Mouse (Mus musculus): ENCODE data around the gene Gpd1l. TPM values are rescaled to one million over a fixed set of nuclear protein-coding genes. Genes with fewer than 3 reads are reported as not detected.
A peak's percentile ranks its signal among the peaks of the same experiment; 100 is the strongest.

Gpd1l gene
- polyA plus RNA-seq, 1 experiment from 2014 or later: 23.2 TPM

- no peaks in the 10 kb centered on the region for H3K36me3 ChIP-seq (ENCODE audit: inconsistent target)
- no peak overlapping the region for H3K27ac ChIP-seq
- 94% methylated on average over 6 of the region's 6 CpGs for WGBS (ENCODE audit: missing documents)
- no peak overlapping the region for H3K4me3 ChIP-seq (ENCODE audit: inconsistent target)
- no peaks in the 10 kb centered on the region for H3K79me2 ChIP-seq (ENCODE audit: inconsistent target)
These were observed 11.8 kb upstream of the Gpd1l start for GRCm38 (mm10) chr9:114945576-114945975.

GRCm38 (mm10) chr9:114944642-114945041 lies 10.9 kb upstream of the Gpd1l start:
- H3K4me3 ChIP-seq (ENCODE audit: inconsistent target): no peak overlapping the region
- WGBS (ENCODE audit: missing documents): 81% methylated on average over 3 of the region's 3 CpGs
- H3K27ac ChIP-seq: no peak overlapping the region
- H3K79me2 ChIP-seq (ENCODE audit: inconsistent target): no peaks in the 10 kb centered on the region
- H3K36me3 ChIP-seq (ENCODE audit: inconsistent target): no peaks in the 10 kb centered on the region

- no peaks in the 10 kb centered on the region for H3K36me3 ChIP-seq (ENCODE audit: inconsistent target)
- peaks cover 15% of the 10 kb centered on the region for H3K79me2 ChIP-seq (ENCODE audit: inconsistent target)
- 84% methylated on average over 2 of the region's 2 CpGs for WGBS (ENCODE audit: missing documents)
- no peak overlapping the region for H3K4me3 ChIP-seq (ENCODE audit: inconsistent target)
- H3K27ac ChIP-seq: no peak overlapping the region
These were observed 2.9 kb upstream of the Gpd1l start for GRCm38 (mm10) chr9:114936687-114937086.

GRCm38 (mm10) chr9:114935321-114935720 lies 1.5 kb upstream of the Gpd1l start:
- Histone ChIP-seq H3K4me3 (ENCODE audit: inconsistent target) (no peak overlapping the region), H3K36me3 (ENCODE audit: inconsistent target) (no peaks in the 10 kb centered on the region), H3K27ac (no peak overlapping the region), H3K79me2 (ENCODE audit: inconsistent target) (peaks cover 28% of the 10 kb centered on the region)
- WGBS (ENCODE audit: missing documents): 94% methylated on average over 4 of the region's 4 CpGs

- no peaks in the 10 kb centered on the region for H3K36me3 ChIP-seq (ENCODE audit: inconsistent target)
- H3K79me2 ChIP-seq (ENCODE audit: inconsistent target): peaks cover 37% of the 10 kb centered on the region
- 71% methylated on average over 11 of the region's 11 CpGs for WGBS (ENCODE audit: missing documents)
- no peak overlapping the region for H3K4me3 ChIP-seq (ENCODE audit: inconsistent target)
- H3K27ac ChIP-seq: no peak overlapping the region
These were observed 444 bp upstream of the Gpd1l start for GRCm38 (mm10) chr9:114934231-114934630.

- Histone ChIP-seq H3K4me3 (ENCODE audit: inconsistent target) (peak overlapping the region; percentile 65), H3K27ac (no peak overlapping the region), H3K79me2 (ENCODE audit: inconsistent target) (peaks cover 37% of the 10 kb centered on the region), H3K36me3 (ENCODE audit: inconsistent target) (no peaks in the 10 kb centered on the region)
- under 1% methylated on average over 49 of the region's 50 CpGs for WGBS (ENCODE audit: missing documents)
These were observed 607 bp downstream of the Gpd1l start for GRCm38 (mm10) chr9:114933037-114933722.

GRCm38 (mm10) chr9:114932607-114933006 lies 1.2 kb downstream of the Gpd1l start:
- Histone ChIP-seq H3K36me3 (ENCODE audit: inconsistent target) (no peaks in the 10 kb centered on the region), H3K79me2 (ENCODE audit: inconsistent target) (peaks cover 37% of the 10 kb centered on the region), H3K4me3 (ENCODE audit: inconsistent target) (peak overlapping the region; percentile 65), H3K27ac (no peak overlapping the region)
- 3% methylated on average over 13 of the region's 13 CpGs for WGBS (ENCODE audit: missing documents)

- no peak overlapping the region for H3K27ac ChIP-seq
- H3K79me2 ChIP-seq (ENCODE audit: inconsistent target): peaks cover 48% of the 10 kb centered on the region
- H3K4me3 ChIP-seq (ENCODE audit: inconsistent target): no peak overlapping the region
- no peaks in the 10 kb centered on the region for H3K36me3 ChIP-seq (ENCODE audit: inconsistent target)
- WGBS (ENCODE audit: missing documents): 96% methylated on average over 9 of the region's 9 CpGs
These were observed 3.2 kb downstream of the Gpd1l start for GRCm38 (mm10) chr9:114930464-114931090.

- 21% methylated on average over 5 of the region's 5 CpGs for WGBS (ENCODE audit: missing documents)
- Histone ChIP-seq H3K27ac (no peak overlapping the region), H3K36me3 (ENCODE audit: inconsistent target) (no peaks in the 10 kb centered on the region), H3K4me3 (ENCODE audit: inconsistent target) (no peak overlapping the region), H3K79me2 (ENCODE audit: inconsistent target) (peaks cover 42% of the 10 kb centered on the region; the same call in 1 of the 2 replicates)
These were observed 8.2 kb downstream of the Gpd1l start for GRCm38 (mm10) chr9:114925571-114925970.

- no peaks in the 10 kb centered on the region for H3K36me3 ChIP-seq (ENCODE audit: inconsistent target)
- WGBS (ENCODE audit: missing documents): 63% methylated on average over 10 of the region's 10 CpGs
- H3K27ac ChIP-seq: no peak overlapping the region
- H3K4me3 ChIP-seq (ENCODE audit: inconsistent target): no peak overlapping the region
- peaks cover 36% of the 10 kb centered on the region; the same call in 1 of the 2 replicates for H3K79me2 ChIP-seq (ENCODE audit: inconsistent target)
These were observed 8.7 kb downstream of the Gpd1l start for GRCm38 (mm10) chr9:114925039-114925438.

GRCm38 (mm10) chr9:114924511-114924910 lies 9.3 kb downstream of the Gpd1l start:
- Histone ChIP-seq H3K4me3 (ENCODE audit: inconsistent target) (no peak overlapping the region), H3K79me2 (ENCODE audit: inconsistent target) (peaks cover 31% of the 10 kb centered on the region; the same call in 1 of the 2 replicates), H3K27ac (no peak overlapping the region), H3K36me3 (ENCODE audit: inconsistent target) (no peaks in the 10 kb centered on the region)
- WGBS (ENCODE audit: missing documents): 88% methylated on average over 5 of the region's 5 CpGs

- H3K36me3 ChIP-seq (ENCODE audit: inconsistent target): peaks cover 4% of the 10 kb centered on the region; the same call in 1 of the 2 replicates
- no peak overlapping the region for H3K4me3 ChIP-seq (ENCODE audit: inconsistent target)
- peaks cover 29% of the 10 kb centered on the region; the same call in 1 of the 2 replicates for H3K79me2 ChIP-seq (ENCODE audit: inconsistent target)
- H3K27ac ChIP-seq: no peak overlapping the region
- WGBS (ENCODE audit: missing documents): 87% methylated on average over 5 of the region's 5 CpGs
These were observed 11.6 kb downstream of the Gpd1l start for GRCm38 (mm10) chr9:114922209-114922608.

GRCm38 (mm10) chr9:114921352-114922081 lies 12.3 kb downstream of the Gpd1l start:
- Histone ChIP-seq H3K27ac (no peak overlapping the region), H3K36me3 (ENCODE audit: inconsistent target) (peaks cover 8% of the 10 kb centered on the region; the same call in 1 of the 2 replicates), H3K4me3 (ENCODE audit: inconsistent target) (no peak overlapping the region), H3K79me2 (ENCODE audit: inconsistent target) (peaks cover 23% of the 10 kb centered on the region; the same call in 1 of the 2 replicates)
- 98% methylated on average over 2 of the region's 2 CpGs for WGBS (ENCODE audit: missing documents)

GRCm38 (mm10) chr9:114920569-114920968 lies 13.2 kb downstream of the Gpd1l start:
- H3K36me3 ChIP-seq (ENCODE audit: inconsistent target): peaks cover 18% of the 10 kb centered on the region; the same call in 1 of the 2 replicates
- H3K27ac ChIP-seq: no peak overlapping the region
- no peak overlapping the region for H3K4me3 ChIP-seq (ENCODE audit: inconsistent target)
- 19% methylated on average over 9 of the region's 9 CpGs for WGBS (ENCODE audit: missing documents)
- H3K79me2 ChIP-seq (ENCODE audit: inconsistent target): peaks cover 20% of the 10 kb centered on the region; the same call in 1 of the 2 replicates
